Mouse (Mus musculus) midbrain, embryonic 15.5 days (tissue): ENCODE measurements around the gene Gbp8. TPM values are rescaled to one million over a fixed set of nuclear protein-coding genes. Genes with fewer than 3 reads are reported as not detected.
"Not testable (repeated sequence)": the region's sequence is repeated elsewhere in the genome, so short reads cannot be mapped to it uniquely, and the experiment has no call there.

ENCODE experiments used
- ATAC-seq: fragments of 200-750 bp; cut with Nextera tagmentation; replicated peaks from 2 replicates; pipeline ENCODE4 v1.8.0; 2017; ENCODE audit warnings: moderate TSS enrichment
- H3K27ac ChIP-seq: fragments of 300-500 bp; sonication (generic); 2 replicates; pipeline ENCODE4 v1.5.1; 2015; ENCODE audit warnings: mild to moderate bottlenecking, inconsistent platforms
- H3K27me3 ChIP-seq: fragments of 300-500 bp; sonication (generic); replicated peaks from 2 replicates; pipeline ENCODE4 v1.6.1; 2015; ENCODE audit warnings: inconsistent platforms
- H3K36me3 ChIP-seq: fragments of 300-500 bp; sonication (generic); replicated peaks from 2 replicates; pipeline ENCODE4 v1.6.1; 2015; ENCODE audit warnings: inconsistent platforms
- H3K4me1 ChIP-seq: fragments of 300-500 bp; sonication (generic); 2 replicates; pipeline ENCODE4 v1.6.1; 2015; ENCODE audit warnings: inconsistent platforms
- H3K4me2 ChIP-seq: fragments of 300-500 bp; sonication (generic); 2 replicates; pipeline ENCODE4 v1.6.1; 2015; ENCODE audit warnings: inconsistent platforms, mild to moderate bottlenecking, moderate library complexity
- H3K4me3 ChIP-seq: fragments of 300-500 bp; sonication (generic); 2 replicates; pipeline ENCODE4 v1.5.1; 2015; ENCODE audit warnings: mild to moderate bottlenecking, inconsistent platforms
- H3K9ac ChIP-seq: fragments of 300-500 bp; sonication (generic); 2 replicates; pipeline ENCODE4 v1.6.1; 2015; ENCODE audit warnings: mild to moderate bottlenecking, inconsistent platforms
- H3K9me3 ChIP-seq: fragments of 300-500 bp; sonication (generic); 2 replicates; pipeline ENCODE4 v1.6.1; 2016; ENCODE audit warnings: inconsistent platforms
- WGBS: fragments of 180-500 bp; shearing (Covaris S2); methylation state at CpG from one replicate; pipeline ENCODE4 v1.1.7; 2015; ENCODE audit warnings: mixed read lengths; 5-methylcytosine and 5-hydroxymethylcytosine counted together
- polyA plus RNA-seq: library from polyadenylated mRNA; unstranded; fragments of >200 nt; fragmentation: Nextera tagmentation; extraction: Ambion mirVana; gene quantifications from 2 replicates; pipeline ENCODE4 v1.2.1, GENCODE M21; 2015

Gene Gbp8
- polyA plus RNA-seq, 1 experiment from 2014 or later = 0.43 TPM

DNA sequence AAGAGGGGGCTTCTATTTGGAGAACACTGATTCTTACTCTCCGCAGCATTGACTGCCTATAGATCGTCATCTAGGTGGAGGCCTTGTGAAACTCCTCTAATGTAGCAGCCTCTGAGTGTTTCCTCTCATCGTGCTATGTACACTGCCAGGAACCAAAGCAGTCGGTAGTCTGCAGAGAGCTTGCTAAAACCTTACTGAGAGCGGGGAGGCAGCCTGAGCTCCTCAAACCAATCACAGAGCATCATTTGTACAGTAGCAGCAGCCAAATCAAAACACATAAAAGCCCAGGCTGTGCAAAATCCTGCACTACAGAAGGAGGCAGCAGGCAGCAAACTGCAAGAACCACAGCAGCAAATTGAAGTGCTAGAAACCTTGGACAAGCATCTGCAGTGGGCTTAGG lies 25.7 kb downstream of the Gbp8 start:
- Histone ChIP-seq H3K4me3 (no peak overlapping the region), H3K4me2 (no peak overlapping the region), H3K9ac (no peak overlapping the region), H3K9me3 (no peaks in the 10 kb centered on the region), H3K27me3 (no peaks in the 10 kb centered on the region), H3K27ac (no peak overlapping the region), H3K4me1 (no peaks in the 10 kb centered on the region), H3K36me3 (no peaks in the 10 kb centered on the region)
- WGBS = 96% methylated on average over 5 of the region's 5 CpGs
- no peak for ATAC-seq

- H3K4me1 ChIP-seq, H3K9ac ChIP-seq, H3K9me3 ChIP-seq, ATAC-seq, H3K27ac ChIP-seq, H3K36me3 ChIP-seq, H3K4me2 ChIP-seq, H3K4me3 ChIP-seq, H3K27me3 ChIP-seq: not testable (repeated sequence)
- 13% methylated on average over 4 of the region's 4 CpGs for WGBS
These were observed 29.0 kb downstream of the Gbp8 start for GRCm38 (mm10) chr5:105110271-105110852.

DNA sequence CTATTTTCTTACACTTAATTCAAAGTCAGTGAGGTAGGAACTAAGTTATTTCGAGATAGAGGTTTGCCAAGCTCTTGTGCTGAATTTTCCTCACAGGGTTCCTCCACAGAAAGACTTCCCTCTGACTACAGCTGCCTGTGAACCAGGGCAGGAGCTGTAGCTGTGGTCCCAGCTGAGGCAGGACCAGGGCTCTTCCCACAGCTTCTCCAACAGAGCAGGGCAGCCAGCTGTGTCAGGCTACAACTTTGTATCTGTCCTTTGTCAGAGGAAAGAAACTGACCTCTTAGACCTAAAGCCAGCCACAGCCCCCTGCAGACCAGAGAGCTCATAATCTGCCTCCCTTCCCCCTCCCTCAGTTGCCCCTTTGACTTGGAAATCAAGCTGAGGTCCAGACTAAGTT lies 29.6 kb downstream of the Gbp8 start:
- not testable (repeated sequence) for H3K27me3 ChIP-seq, H3K27ac ChIP-seq, H3K4me2 ChIP-seq, H3K9ac ChIP-seq, H3K4me1 ChIP-seq, H3K9me3 ChIP-seq, H3K4me3 ChIP-seq, ATAC-seq, H3K36me3 ChIP-seq
- 27% methylated on average over 1 of the region's 1 CpGs for WGBS

DNA sequence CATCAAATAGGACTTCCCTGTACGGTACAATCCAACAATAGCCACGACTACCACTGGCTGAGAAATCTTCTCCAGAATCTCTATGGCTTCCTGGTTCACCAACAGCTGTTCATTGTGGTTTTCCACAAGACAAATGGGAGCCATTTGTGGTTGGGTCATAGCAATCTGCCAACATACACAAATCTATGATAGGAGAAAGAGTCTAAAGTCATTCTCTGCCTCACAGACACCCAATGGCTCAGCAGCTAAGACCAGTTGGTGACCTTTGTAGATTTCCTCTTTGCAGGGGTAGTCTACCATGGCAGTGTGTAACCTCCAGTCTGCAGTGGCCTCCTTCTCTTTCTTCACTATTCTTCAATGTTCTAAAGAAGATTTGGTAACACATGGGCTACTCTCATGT lies 33.7 kb downstream of the Gbp8 start:
- H3K9me3 ChIP-seq, H3K36me3 ChIP-seq, ATAC-seq, H3K9ac ChIP-seq, H3K4me1 ChIP-seq, H3K4me2 ChIP-seq, H3K27ac ChIP-seq, H3K27me3 ChIP-seq, H3K4me3 ChIP-seq: not testable (repeated sequence)
- 89% methylated on average over 2 of the region's 2 CpGs for WGBS

DNA sequence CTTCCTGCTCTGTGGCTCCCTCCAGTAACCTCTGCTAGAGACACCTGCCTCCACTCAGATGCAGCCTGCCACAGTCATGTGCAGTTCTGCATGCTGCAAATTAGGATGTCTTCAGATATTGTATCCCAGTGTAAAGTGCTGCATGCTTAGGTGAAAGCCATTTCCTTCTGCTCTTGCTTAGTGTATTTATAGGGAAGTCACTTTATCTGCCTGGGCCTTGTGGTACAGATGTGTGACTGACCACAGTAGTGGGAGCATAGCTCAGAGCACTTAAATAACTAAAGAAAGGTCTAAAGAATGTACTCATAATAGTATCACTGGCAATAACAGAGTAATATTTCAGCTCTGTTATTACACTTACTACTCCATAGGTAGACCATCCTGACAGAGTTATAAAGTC lies 57.4 kb downstream of the Gbp8 start:
- H3K36me3 ChIP-seq = no peaks in the 10 kb centered on the region
- H3K9me3 ChIP-seq = no peaks in the 10 kb centered on the region
- no peak overlapping the region for H3K9ac ChIP-seq
- H3K27ac ChIP-seq = no peak overlapping the region
- H3K4me1 ChIP-seq = no peaks in the 10 kb centered on the region
- H3K27me3 ChIP-seq = no peaks in the 10 kb centered on the region
- H3K4me3 ChIP-seq = no peak overlapping the region
- no peak for ATAC-seq
- H3K4me2 ChIP-seq = no peak overlapping the region

DNA sequence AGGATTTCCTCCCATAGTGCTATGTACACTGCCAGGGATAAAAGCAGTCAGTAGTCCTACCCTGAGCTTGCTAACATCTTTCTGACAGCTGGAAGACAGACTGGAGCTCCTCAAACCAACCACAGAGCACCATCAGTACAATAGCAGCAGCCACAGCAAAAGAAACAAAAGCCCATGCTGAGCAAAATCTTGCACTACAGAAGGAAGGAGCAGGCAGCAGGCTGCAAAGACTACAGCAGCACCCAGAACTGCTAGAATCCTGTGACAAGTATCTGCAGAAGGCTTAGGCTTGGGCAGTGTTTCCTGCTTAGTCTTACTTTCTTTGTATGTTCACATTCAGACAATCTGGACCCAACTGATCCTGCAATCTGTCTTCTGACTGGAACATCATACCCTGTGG lies 71.0 kb downstream of the Gbp8 start:
- not testable (repeated sequence) for H3K27me3 ChIP-seq, H3K9me3 ChIP-seq, H3K9ac ChIP-seq, H3K4me1 ChIP-seq, ATAC-seq, H3K4me2 ChIP-seq, H3K36me3 ChIP-seq, H3K4me3 ChIP-seq, H3K27ac ChIP-seq

DNA sequence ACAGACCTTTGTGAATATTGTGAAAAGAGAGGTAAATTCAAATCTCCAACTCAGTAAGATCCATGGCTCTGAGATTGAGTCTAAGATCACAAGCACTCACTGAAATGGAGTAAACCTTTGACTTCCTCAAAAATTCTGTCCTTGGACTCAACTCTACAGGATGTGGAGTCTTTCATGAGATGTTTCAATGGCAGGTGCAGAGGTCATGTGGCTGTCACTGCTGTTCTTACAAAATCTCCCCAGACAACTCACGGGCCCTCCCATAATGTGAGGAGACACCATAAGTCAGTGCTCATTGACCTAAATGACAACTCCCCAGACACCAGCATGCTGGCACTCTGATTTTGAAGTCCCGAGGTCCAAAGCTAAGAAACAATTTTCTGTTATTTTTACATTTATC lies 74.9 kb downstream of the Gbp8 start:
- not testable (repeated sequence) for H3K27me3 ChIP-seq, H3K9me3 ChIP-seq, ATAC-seq, H3K36me3 ChIP-seq, H3K9ac ChIP-seq, H3K4me3 ChIP-seq, H3K27ac ChIP-seq, H3K4me1 ChIP-seq, H3K4me2 ChIP-seq
- WGBS = 78% methylated on average over 2 of the region's 2 CpGs

GRCm38 (mm10) chr5:105063321-105063720 lies 76.0 kb downstream of the Gbp8 start:
- H3K9ac ChIP-seq = no peak overlapping the region
- ATAC-seq = no peak
- no peak overlapping the region for H3K4me2 ChIP-seq
- H3K4me3 ChIP-seq = no peak overlapping the region
- no peaks in the 10 kb centered on the region for H3K36me3 ChIP-seq
- H3K27me3 ChIP-seq = no peaks in the 10 kb centered on the region
- 89% methylated on average over 1 of the region's 1 CpGs for WGBS
- no peaks in the 10 kb centered on the region for H3K4me1 ChIP-seq
- no peak overlapping the region for H3K27ac ChIP-seq
- H3K9me3 ChIP-seq = no peaks in the 10 kb centered on the region

- not testable (repeated sequence) for H3K9ac ChIP-seq
- WGBS = 84% methylated on average over 2 of the region's 2 CpGs
These were observed 76.9 kb downstream of the Gbp8 start for GRCm38 (mm10) chr5:105062403-105062802.

GRCm38 (mm10) chr5:105060224-105060623 lies 79.1 kb downstream of the Gbp8 start:
- Histone ChIP-seq H3K36me3 (no peaks in the 10 kb centered on the region), H3K4me2 (no peak overlapping the region), H3K27ac (no peak overlapping the region), H3K27me3 (no peaks in the 10 kb centered on the region), H3K4me1 (no peaks in the 10 kb centered on the region), H3K4me3 (no peak overlapping the region), H3K9me3 (no peaks in the 10 kb centered on the region), H3K9ac (no peak overlapping the region)
- 96% methylated on average over 2 of the region's 2 CpGs for WGBS
- ATAC-seq = no peak

More at GRCm38 (mm10) chr5:105062403-105062802, 76.9 kb downstream of the Gbp8 start:
- ATAC-seq, H3K4me1 ChIP-seq, H3K4me2 ChIP-seq, H3K27me3 ChIP-seq, H3K9me3 ChIP-seq, H3K36me3 ChIP-seq, H3K4me3 ChIP-seq, H3K27ac ChIP-seq: not testable (repeated sequence)

- no peaks in the 10 kb centered on the region for H3K27me3 ChIP-seq
- ATAC-seq = no peak; the same call in 1 of the 2 replicates
- H3K36me3 ChIP-seq = no peaks in the 10 kb centered on the region
- H3K9me3 ChIP-seq = no peaks in the 10 kb centered on the region
- no peak overlapping the region for H3K27ac ChIP-seq
- no peaks in the 10 kb centered on the region for H3K4me1 ChIP-seq
- H3K4me3 ChIP-seq = no peak overlapping the region
- no peak overlapping the region for H3K4me2 ChIP-seq
- no peak overlapping the region for H3K9ac ChIP-seq
- 64% methylated on average over 2 of the region's 2 CpGs for WGBS
These were observed 84.1 kb downstream of the Gbp8 start for GRCm38 (mm10) chr5:105055279-105055678.

DNA sequence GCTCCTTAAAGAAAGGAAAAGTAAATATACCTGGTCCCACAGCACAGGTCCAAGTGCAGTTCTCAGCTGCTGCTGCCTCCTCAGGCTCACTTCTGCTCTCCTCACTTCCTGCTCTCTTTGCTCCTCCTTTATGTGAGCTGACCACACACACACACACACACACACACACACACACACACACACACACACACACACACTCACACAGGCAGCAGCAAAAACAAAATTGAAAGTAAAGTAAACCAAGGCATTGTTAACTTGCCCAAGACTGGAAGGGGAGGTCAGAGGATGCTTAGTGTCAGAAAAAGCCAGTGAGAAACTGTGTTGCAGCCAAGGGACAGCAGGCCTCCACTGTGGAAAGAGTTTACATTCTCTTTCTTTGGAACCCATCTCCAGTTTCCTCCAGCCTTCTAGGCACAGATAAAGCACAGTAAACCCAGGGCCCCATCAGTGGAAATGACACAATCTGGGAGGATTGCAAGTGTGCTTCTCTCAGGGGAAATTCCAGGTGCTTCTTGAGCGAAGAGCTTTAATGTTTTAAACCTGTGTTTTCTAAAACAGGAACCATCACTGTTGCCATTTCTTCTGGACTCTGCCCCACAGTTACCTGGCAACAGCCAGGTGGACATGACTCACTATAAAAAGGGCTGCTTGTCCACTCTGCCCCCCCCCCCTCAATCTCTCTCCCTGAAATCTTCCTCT lies 85.7 kb downstream of the Gbp8 start:
- H3K9ac ChIP-seq, H3K4me1 ChIP-seq, H3K4me2 ChIP-seq, H3K27ac ChIP-seq, H3K9me3 ChIP-seq, H3K36me3 ChIP-seq, ATAC-seq, H3K4me3 ChIP-seq, H3K27me3 ChIP-seq: not testable (repeated sequence)
- 90% methylated on average over 1 of the region's 1 CpGs for WGBS

GRCm38 (mm10) chr5:105032362-105032761 lies 107.0 kb downstream of the Gbp8 start:
- Histone ChIP-seq H3K9ac (no peak overlapping the region), H3K27me3 (no peaks in the 10 kb centered on the region), H3K9me3 (no peaks in the 10 kb centered on the region), H3K4me1 (no peaks in the 10 kb centered on the region), H3K4me3 (no peak overlapping the region), H3K27ac (no peak overlapping the region), H3K4me2 (no peak overlapping the region), H3K36me3 (no peaks in the 10 kb centered on the region)
- 78% methylated on average over 2 of the region's 2 CpGs for WGBS
- ATAC-seq = no peak
